Mouse (Mus musculus) cerebellum, adult 8-10 months (tissue): ENCODE results near the gene Itga9.

Experiments used
- DNase-seq: peaks from one replicate; pipeline ENCODE4 v3.0.0; 2022

Gene Itga9

DNA sequence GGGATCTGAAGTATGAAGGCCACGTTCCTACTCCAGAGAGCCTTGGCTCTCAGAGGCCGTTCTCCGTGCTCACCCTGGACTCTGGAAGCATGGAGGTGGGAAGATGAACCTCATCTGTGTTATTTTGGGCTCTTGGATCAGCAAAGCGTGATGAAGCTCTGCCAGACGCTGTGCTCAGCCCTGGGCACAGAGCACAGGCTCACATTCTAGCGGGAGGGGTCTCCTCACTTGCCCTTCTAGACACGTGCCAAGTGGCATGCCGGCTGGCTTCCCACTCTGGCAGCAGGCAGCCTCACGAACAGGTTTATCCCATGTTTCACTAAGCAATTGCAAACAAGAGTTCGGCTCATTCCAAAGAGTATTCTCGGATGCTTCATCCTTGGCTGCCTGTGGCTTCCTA lies 86.8 kb downstream of the Itga9 start:
- peak; percentile 24 for DNase-seq

GRCm38 (mm10) chr9:118694420-118694825 lies 87.9 kb downstream of the Itga9 start:
- DNase-seq: no peak

DNA sequence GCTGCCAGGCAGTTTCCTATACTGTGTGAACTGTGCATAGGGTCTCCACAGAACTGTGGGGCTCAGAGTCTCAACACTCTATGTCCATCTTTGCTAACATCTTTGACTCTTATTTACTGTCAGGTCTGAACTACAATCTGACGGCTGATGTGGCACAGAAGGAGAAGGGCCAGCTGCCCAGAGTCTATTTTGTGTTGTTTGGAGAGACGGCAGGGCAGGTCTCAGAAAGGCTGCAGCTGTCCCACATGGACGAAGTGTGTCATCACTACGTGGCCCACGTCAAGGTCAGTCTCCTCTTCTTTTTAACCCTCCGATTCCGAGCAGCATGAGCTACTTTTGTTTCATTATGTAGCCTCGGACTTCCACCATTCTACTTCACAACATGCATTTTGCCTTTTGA lies 91.7 kb downstream of the Itga9 start:
- DNase-seq: no peak

- no peak for DNase-seq
Measured at GRCm38 (mm10) chr9:118699716-118700115, 93.2 kb downstream of the Itga9 start.

- DNase-seq: no peak
Measured at GRCm38 (mm10) chr9:118700889-118701288, 94.4 kb downstream of the Itga9 start.

- no peak for DNase-seq
Measured at GRCm38 (mm10) chr9:118701791-118702190, 95.3 kb downstream of the Itga9 start.

DNA sequence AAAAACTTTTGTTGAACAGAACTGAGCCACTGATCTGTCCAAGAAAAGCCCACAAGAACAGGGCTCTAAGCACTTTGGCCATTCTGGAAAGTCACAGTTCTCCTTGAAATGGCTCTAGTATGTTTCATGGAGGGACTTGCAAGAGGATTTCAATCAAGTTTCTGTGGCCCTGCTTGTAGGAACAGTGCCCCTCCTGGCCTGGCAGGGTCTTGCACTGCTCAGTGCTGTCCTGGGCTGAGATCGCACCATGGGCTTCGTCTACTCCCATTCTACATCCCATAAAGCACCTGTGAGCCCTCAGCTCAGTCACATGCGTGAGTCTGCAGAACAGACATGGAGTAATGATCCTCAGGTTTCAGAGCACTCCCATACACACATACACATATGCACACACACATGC lies 96.7 kb downstream of the Itga9 start:
- DNase-seq: no peak

DNA sequence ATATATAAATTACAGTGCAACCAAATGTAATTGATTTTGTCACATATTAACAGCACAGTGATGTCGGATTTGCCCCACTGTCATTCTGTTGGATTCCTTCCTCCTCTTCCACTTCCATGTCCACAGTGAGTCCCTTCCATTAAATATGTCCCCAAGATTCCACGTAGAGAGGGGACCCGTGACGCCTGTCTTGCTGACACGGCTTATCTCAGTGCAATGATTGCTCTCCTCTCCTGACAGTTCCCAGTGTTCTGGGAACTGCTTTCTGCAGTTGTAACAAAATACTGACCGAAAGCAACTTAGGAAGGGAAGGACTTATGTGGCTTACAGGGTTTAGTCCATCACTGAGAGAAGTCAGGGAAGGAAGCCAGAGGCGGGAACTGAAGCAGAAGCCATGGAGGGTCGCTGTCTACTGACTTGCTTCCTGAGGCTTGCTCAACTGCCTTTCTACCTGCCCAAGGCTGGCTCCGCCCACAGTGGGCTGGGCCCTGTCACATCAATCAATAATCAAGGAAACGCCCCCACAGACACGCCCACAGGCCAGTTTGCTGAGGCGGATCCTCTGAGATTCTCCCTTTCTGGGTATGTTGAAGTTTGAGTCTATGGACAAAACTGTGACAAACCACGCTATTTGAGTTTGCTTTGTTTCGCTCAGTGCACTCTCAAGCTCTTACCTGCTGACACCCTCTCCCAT lies 99.0 kb downstream of the Itga9 start:
- no peak for DNase-seq

DNA sequence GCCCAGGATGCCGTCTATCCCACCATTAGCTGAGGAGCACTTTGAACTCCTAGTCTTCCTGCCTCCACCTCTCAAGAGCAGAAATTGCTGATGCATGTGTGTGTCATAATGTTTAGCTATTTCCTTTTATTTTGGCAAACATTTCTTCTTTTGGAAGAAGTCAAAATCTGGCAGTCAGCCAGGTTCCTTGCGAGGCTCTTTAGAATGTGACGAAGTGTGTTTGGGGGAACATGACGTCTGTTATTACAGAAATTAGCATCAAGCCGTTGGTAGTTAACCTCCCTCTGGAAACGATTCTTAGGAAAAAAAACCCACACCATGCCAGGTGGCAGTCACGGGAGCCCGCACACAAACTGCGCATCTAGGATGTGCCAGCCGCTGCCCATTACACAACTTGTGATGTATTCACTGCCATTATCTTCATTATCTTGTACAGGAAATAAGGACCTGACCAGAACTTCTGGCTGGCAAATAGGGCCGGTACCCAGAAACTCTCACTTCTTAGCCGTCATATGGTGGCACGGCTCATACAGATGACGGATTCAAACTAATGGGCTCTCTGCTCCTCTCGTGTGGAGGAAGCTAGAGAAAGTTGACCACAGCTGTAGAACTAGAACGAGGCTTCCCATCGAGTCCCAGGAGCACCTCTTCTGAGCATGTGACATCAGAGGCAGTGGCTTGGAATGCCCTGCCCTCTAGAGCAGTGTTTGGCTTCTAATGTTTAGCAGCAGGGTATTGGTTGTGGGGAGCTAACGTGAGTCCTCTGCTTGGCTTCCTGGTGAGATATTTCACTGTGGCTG lies 99.9 kb downstream of the Itga9 start:
- no peak for DNase-seq

GRCm38 (mm10) chr9:118710625-118711024 lies 104.1 kb downstream of the Itga9 start:
- DNase-seq: no peak

GRCm38 (mm10) chr9:118711749-118712148 lies 105.3 kb downstream of the Itga9 start:
- no peak for DNase-seq

DNA sequence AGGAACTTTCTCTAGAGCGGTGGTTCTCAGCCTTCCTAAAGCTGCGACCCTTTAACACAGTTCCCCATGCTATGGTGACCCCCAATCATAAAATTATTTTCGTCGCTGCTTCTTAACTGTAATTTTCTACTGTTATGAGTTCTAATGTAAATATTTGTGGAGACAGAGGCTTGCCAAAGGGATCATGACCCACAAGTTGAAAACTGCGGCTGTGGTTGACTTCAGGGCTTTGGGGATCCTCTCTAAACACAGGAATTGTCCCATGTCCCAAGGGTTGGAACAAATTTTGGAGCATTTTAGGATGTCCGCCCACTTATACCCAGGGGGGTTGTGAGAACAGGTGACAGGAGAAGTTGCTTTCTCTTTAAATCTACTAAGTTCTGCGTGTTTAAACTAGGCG lies 107.0 kb downstream of the Itga9 start:
- no peak for DNase-seq

DNA sequence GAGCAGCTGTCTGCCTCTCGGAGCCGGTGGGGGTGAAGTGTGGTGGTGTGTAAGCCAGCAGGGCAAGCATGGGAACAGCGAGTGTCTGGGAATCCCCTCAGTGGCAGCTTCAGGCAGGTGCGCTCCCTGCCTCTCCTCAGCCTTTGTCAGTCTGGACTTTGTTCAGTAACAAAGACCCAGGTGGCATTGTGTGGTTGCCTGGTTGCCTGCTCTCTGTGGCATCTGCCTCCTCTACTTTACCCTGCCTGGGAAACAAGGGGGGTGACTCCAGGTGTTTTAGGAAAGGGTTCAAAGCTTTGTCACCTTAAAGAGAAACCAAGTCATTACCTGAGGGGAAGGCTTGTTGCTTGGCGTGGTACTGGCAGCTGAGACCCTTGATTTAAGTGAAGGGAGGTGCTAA lies 108.0 kb downstream of the Itga9 start:
- DNase-seq: no peak

DNA sequence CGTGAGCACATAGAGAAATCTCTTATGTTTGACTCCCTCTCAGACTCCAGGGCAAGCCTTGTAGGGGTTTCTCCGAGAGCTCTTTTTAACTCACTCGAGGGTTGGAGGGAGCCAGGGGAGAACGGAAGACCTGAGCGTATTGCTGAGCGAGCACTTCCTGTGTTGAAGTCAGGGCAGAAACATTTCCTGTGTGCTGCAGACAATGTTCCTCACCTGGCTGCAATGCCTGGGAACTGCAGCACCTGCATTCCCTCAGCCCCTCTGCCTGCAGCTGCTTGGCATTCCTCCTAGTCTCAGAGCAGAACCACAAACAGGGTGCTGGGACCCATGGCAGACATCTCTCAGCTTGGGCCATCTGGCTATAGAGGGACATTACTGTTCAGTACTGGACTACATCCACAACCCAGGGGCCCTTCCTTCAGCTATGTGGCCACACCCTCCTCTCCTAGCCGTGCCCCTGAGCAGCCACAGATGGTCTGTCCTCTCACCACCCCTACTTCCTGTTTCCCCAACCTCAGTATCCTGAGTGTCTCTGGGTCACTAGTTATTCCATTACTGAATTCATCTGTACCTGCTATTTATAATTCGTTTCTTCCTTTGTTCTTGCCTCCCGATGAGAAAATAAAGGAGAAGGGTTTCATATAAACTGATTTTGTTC lies 109.6 kb downstream of the Itga9 start:
- DNase-seq: no peak

- DNase-seq: no peak
Measured at GRCm38 (mm10) chr9:118717436-118717835, 110.9 kb downstream of the Itga9 start.

GRCm38 (mm10) chr9:118718511-118718910 lies 112.0 kb downstream of the Itga9 start:
- no peak for DNase-seq

DNA sequence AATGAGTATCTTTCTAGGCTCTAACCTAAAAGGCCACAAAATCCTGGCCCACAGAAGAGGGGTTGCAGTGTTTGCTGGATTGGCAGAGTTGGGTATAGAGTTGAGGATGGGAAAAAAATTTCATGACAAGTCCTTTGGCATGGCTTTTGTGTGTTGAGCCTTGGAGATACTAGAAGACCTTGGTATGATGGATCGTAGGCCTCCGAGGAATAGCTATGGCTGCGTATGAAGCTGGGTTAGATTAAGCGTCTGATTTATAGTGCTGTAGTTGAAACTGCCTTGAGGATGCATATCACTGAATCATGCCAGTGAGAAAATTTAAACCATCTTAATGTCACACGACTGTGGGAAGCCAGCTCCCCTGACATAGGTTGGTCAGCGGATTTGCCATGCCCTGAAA lies 114.6 kb downstream of the Itga9 start:
- DNase-seq: no peak

DNA sequence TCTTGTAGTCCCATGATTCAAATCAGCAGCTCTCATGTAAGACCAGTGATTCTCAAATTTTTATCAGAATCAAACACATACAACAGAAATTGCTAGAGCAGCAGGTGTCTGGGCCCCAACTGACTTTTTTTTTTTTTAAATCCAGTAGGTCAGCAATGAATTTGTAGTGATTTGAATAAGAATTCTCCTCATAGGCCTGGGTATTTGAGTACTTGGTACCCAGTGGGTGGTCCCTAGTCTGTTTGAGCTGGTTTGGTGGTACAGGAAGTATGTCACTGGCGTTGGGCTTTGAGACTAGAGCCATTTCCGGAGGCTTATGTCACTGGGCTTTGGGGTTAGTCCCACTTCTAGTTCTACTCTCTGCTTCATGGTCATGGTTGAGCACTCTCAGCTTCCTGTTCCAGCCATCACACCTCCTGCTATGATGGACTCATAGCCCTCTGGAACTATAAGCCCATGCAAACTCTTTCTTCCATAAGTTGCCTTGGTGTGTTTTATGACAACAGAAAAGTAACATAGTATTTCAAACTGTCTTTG lies 116.4 kb downstream of the Itga9 start:
- DNase-seq: no peak

- no peak for DNase-seq
Measured at GRCm38 (mm10) chr9:118725128-118725527, 118.6 kb downstream of the Itga9 start.

GRCm38 (mm10) chr9:118726550-118726949 lies 120.1 kb downstream of the Itga9 start:
- no peak for DNase-seq

DNA sequence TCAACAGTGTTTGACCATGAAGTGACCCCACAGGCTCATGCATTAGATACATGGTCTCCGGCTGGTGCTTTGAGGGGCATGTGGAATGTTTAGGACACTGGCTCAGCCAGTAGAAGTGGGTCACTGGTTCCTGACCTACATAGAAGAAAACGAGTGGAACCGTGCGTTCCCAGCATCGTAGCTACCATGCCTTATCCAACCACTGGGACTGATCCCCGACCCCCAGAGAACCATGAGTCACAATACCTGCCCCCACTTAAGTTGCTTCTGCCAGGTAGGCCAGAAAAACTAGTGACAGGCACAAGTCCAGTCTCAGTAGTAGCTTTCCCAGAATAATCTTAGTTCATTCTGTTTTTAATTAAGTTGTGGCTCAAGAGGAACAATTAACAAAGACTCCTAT lies 121.8 kb downstream of the Itga9 start:
- DNase-seq: no peak

DNA sequence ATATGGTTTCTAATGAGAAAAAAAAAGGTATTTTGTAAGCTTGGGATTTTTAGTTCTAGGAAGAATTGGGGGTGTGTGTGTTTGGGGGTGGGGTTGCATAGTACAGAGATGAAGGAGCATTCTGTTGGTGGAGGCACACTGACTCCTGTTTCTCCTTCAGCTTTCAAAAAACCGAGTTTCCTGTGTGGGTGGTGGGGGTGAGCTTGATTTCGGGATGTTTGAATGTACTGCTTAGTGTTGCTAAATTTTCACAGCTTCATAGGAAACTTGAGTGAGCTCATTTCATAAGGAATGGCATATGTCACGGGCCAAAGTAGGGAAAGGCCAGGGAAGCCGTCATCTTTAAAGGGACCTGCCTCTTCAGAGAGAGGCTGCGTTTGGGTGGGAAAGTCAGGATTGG lies 122.5 kb downstream of the Itga9 start:
- no peak for DNase-seq

DNA sequence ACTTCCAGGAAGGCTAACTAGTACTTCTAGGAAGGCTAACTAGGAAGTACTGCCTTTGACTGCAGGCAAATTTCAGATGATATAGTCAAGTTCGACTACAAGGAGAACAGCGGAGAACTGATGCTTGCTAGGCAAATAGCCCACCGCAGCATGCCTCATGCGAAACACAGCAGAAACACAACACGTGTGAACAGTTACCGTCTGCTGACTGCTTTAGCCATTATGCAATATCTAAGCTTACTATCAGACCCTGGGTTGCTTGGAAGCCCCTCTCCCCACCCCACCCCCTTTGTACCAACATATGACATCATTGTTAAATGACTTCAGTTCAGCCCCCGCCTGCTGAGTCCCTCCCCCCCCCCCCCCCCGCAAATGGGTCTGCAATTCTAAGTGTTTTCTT lies 123.7 kb downstream of the Itga9 start:
- DNase-seq: no peak

DNA sequence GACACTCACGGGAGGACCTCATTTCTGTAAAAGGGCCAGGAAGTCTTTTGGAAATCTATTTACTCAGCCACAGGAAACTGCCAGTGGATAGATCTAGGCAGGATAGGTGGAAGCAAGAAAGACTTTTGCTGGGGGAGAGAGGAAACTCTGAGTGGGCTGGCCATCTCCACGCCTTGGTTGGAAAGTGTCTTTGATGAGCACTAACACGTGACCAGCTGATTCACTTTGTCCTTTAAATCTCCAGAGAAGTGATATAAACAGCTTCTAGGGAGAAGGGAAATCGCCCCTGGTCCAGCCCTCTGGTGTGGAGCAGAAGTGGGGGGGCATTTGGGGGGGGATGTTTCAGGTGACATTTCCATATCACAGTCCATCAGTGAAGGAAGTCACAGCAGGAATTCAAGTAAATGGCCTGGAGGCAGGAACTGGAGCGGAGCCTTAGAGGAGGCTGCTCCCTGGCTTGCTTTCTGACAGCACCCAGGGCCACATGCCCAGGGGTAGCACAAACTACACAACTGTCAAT lies 124.4 kb downstream of the Itga9 start:
- DNase-seq: no peak
